Mouse (Mus musculus): ENCODE measurements around the gene Gm19668. TPM values are rescaled to one million over a fixed set of nuclear protein-coding genes. Genes with fewer than 3 reads are reported as not detected.
A peak's percentile ranks its signal among the peaks of the same experiment; 100 is the strongest.
"Not testable (repeated sequence)": the region's sequence is repeated elsewhere in the genome, so short reads cannot be mapped to it uniquely, and the experiment has no call there.

Gm19668 gene
- polyA plus RNA-seq, 1 experiment from 2014 or later, result not detected

- Histone ChIP-seq H3K27me3 (ENCODE audit: control insufficient read depth, insufficient read depth, low read depth, low read length) (no peaks in the 10 kb centered on the region), H3K36me3 (ENCODE audit: control insufficient read depth, insufficient read depth, low read length) (no peaks in the 10 kb centered on the region), H3K9me3 (ENCODE audit: control insufficient read depth, low read length) (no peaks in the 10 kb centered on the region), H3K4me2 (ENCODE audit: low read depth, low read length) (no peak overlapping the region), H3K9ac (ENCODE audit: low read length) (no peak overlapping the region), H3K27ac (ENCODE audit: low read length) (no peak overlapping the region), H3K4me1 (replicated peaks; ENCODE audit: control insufficient read depth, insufficient read depth, low read length) (no peaks in the 10 kb centered on the region), H3K4me3 (ENCODE audit: low read length) (no peak overlapping the region)
- 24% methylated on average over 5 of the region's 5 CpGs for WGBS
- ATAC-seq (ENCODE audit: low read depth), result no peak
Measured at GRCm38 (mm10) chr10:77815514-77815913, 16.6 kb upstream of the Gm19668 start.

- Histone ChIP-seq H3K27ac (ENCODE audit: low read length) (no peak within 1 kb of the TSS), H3K9ac (ENCODE audit: low read length) (no peak within 1 kb of the TSS), H3K4me1 (replicated peaks; ENCODE audit: control insufficient read depth, insufficient read depth, low read length) (no peaks in the 10 kb centered on the region), H3K9me3 (ENCODE audit: control insufficient read depth, low read length) (no peaks in the 10 kb centered on the region; the same call in 1 of the 2 replicates), H3K36me3 (ENCODE audit: control insufficient read depth, insufficient read depth, low read length) (no peaks in the 10 kb centered on the region), H3K4me3 (ENCODE audit: low read length) (no peak within 1 kb of the TSS), H3K4me2 (ENCODE audit: low read depth, low read length) (no peak within 1 kb of the TSS), H3K27me3 (ENCODE audit: control insufficient read depth, insufficient read depth, low read depth, low read length) (no peaks in the 10 kb centered on the region)
- 12% methylated on average over 4 of the region's 4 CpGs for WGBS
- no peak for ATAC-seq (ENCODE audit: low read depth)
Measured at GRCm38 (mm10) chr10:77814382-77814781, 15.4 kb upstream of the Gm19668 start, which contains the start of gene Gm2696. Gm2696 (plus strand) TSS chr10:77814682.

GRCm38 (mm10) chr10:77811743-77812142 is 12.8 kb upstream of the Gm19668 start, which contains the start of gene Gm9507:
Gm9507 (minus strand) TSS chr10:77811843.
- Histone ChIP-seq H3K36me3 (ENCODE audit: control insufficient read depth, insufficient read depth, low read length) (no peaks in the 10 kb centered on the region), H3K27me3 (ENCODE audit: control insufficient read depth, insufficient read depth, low read depth, low read length) (no peaks in the 10 kb centered on the region), H3K4me1 (replicated peaks; ENCODE audit: control insufficient read depth, insufficient read depth, low read length) (no peaks in the 10 kb centered on the region), H3K9me3 (ENCODE audit: control insufficient read depth, low read length) (no peaks in the 10 kb centered on the region; the same call in 1 of the 2 replicates), H3K4me2 (ENCODE audit: low read depth, low read length) (no peak within 1 kb of the TSS), H3K9ac (ENCODE audit: low read length) (no peak within 1 kb of the TSS), H3K4me3 (ENCODE audit: low read length) (no peak within 1 kb of the TSS), H3K27ac (ENCODE audit: low read length) (no peak within 1 kb of the TSS)
- no peak for ATAC-seq (ENCODE audit: low read depth)
- WGBS, result 34% methylated on average over 4 of the region's 5 CpGs

- H3K36me3 ChIP-seq (ENCODE audit: control insufficient read depth, insufficient read depth, low read length), result no peaks in the 10 kb centered on the region
- H3K4me1 ChIP-seq (replicated peaks; ENCODE audit: control insufficient read depth, insufficient read depth, low read length), result no peaks in the 10 kb centered on the region
- no peaks in the 10 kb centered on the region for H3K27me3 ChIP-seq (ENCODE audit: control insufficient read depth, insufficient read depth, low read depth, low read length)
- ATAC-seq (ENCODE audit: low read depth), result peak; percentile 59
- H3K9ac ChIP-seq (ENCODE audit: low read length), result no peak overlapping the region
- no peak overlapping the region for H3K4me2 ChIP-seq (ENCODE audit: low read depth, low read length)
- no peak overlapping the region for H3K4me3 ChIP-seq (ENCODE audit: low read length)
- no peak overlapping the region for H3K27ac ChIP-seq (ENCODE audit: low read length)
- 33% methylated on average over 3 of the region's 3 CpGs for WGBS
- H3K9me3 ChIP-seq (ENCODE audit: control insufficient read depth, low read length), result no peaks in the 10 kb centered on the region
Measured at GRCm38 (mm10) chr10:77804095-77804494, 5.2 kb upstream of the Gm19668 start.

GRCm38 (mm10) chr10:77798164-77798920 is 591 bp downstream of the Gm19668 start:
- WGBS, result 34% methylated on average over 3 of the region's 3 CpGs
- not testable (repeated sequence) for H3K4me3 ChIP-seq (ENCODE audit: low read length); H3K9me3 ChIP-seq (ENCODE audit: control insufficient read depth, low read length); H3K9ac ChIP-seq (ENCODE audit: low read length); H3K4me1 ChIP-seq (replicated peaks; ENCODE audit: control insufficient read depth, insufficient read depth, low read length); H3K27ac ChIP-seq (ENCODE audit: low read length); H3K4me2 ChIP-seq (ENCODE audit: low read depth, low read length); H3K36me3 ChIP-seq (ENCODE audit: control insufficient read depth, insufficient read depth, low read length); ATAC-seq (ENCODE audit: low read depth); H3K27me3 ChIP-seq (ENCODE audit: control insufficient read depth, insufficient read depth, low read depth, low read length)

GRCm38 (mm10) chr10:77797677-77798076 is 1.3 kb downstream of the Gm19668 start:
- ATAC-seq (ENCODE audit: low read depth), result no peak
- 8% methylated on average over 3 of the region's 3 CpGs for WGBS
- no peaks in the 10 kb centered on the region for H3K9me3 ChIP-seq (ENCODE audit: control insufficient read depth, low read length)
- no peaks in the 10 kb centered on the region for H3K36me3 ChIP-seq (ENCODE audit: control insufficient read depth, insufficient read depth, low read length)
- H3K4me3 ChIP-seq (ENCODE audit: low read length), result no peak overlapping the region
- H3K4me1 ChIP-seq (replicated peaks; ENCODE audit: control insufficient read depth, insufficient read depth, low read length), result no peaks in the 10 kb centered on the region
- no peak overlapping the region for H3K9ac ChIP-seq (ENCODE audit: low read length)
- H3K27ac ChIP-seq (ENCODE audit: low read length), result no peak overlapping the region
- H3K27me3 ChIP-seq (ENCODE audit: control insufficient read depth, insufficient read depth, low read depth, low read length), result no peaks in the 10 kb centered on the region
- H3K4me2 ChIP-seq (ENCODE audit: low read depth, low read length), result no peak overlapping the region

- Histone ChIP-seq H3K4me1 (replicated peaks; ENCODE audit: control insufficient read depth, insufficient read depth, low read length) (no peaks in the 10 kb centered on the region), H3K27me3 (ENCODE audit: control insufficient read depth, insufficient read depth, low read depth, low read length) (no peaks in the 10 kb centered on the region), H3K27ac (ENCODE audit: low read length) (no peak within 1 kb of the TSS), H3K4me3 (ENCODE audit: low read length) (no peak within 1 kb of the TSS), H3K9me3 (ENCODE audit: control insufficient read depth, low read length) (no peaks in the 10 kb centered on the region), H3K4me2 (ENCODE audit: low read depth, low read length) (no peak within 1 kb of the TSS), H3K36me3 (ENCODE audit: control insufficient read depth, insufficient read depth, low read length) (no peaks in the 10 kb centered on the region), H3K9ac (ENCODE audit: low read length) (no peak within 1 kb of the TSS)
- no peak for ATAC-seq (ENCODE audit: low read depth)
- 46% methylated on average over 2 of the region's 2 CpGs for WGBS
Measured at GRCm38 (mm10) chr10:77794976-77795375, 4.0 kb downstream of the Gm19668 start, which contains the start of gene Gm9639. Gm9639 (minus strand) TSS chr10:77795076.

- 66% methylated on average over 2 of the region's 2 CpGs for WGBS
- no peaks in the 10 kb centered on the region for H3K36me3 ChIP-seq (ENCODE audit: control insufficient read depth, insufficient read depth, low read length)
- no peaks in the 10 kb centered on the region for H3K4me1 ChIP-seq (replicated peaks; ENCODE audit: control insufficient read depth, insufficient read depth, low read length)
- no peak overlapping the region for H3K4me3 ChIP-seq (ENCODE audit: low read length)
- H3K27ac ChIP-seq (ENCODE audit: low read length), result no peak overlapping the region
- no peaks in the 10 kb centered on the region for H3K27me3 ChIP-seq (ENCODE audit: control insufficient read depth, insufficient read depth, low read depth, low read length)
- H3K4me2 ChIP-seq (ENCODE audit: low read depth, low read length), result no peak overlapping the region
- H3K9ac ChIP-seq (ENCODE audit: low read length), result no peak overlapping the region
- ATAC-seq (ENCODE audit: low read depth), result no peak
- no peaks in the 10 kb centered on the region for H3K9me3 ChIP-seq (ENCODE audit: control insufficient read depth, low read length)
Measured at GRCm38 (mm10) chr10:77788621-77789020, 10.3 kb downstream of the Gm19668 start.

- not testable (repeated sequence) for H3K4me3 ChIP-seq (ENCODE audit: low read length); H3K4me1 ChIP-seq (replicated peaks; ENCODE audit: control insufficient read depth, insufficient read depth, low read length); H3K27ac ChIP-seq (ENCODE audit: low read length); ATAC-seq (ENCODE audit: low read depth); H3K36me3 ChIP-seq (ENCODE audit: control insufficient read depth, insufficient read depth, low read length); H3K9ac ChIP-seq (ENCODE audit: low read length); H3K27me3 ChIP-seq (ENCODE audit: control insufficient read depth, insufficient read depth, low read depth, low read length); H3K9me3 ChIP-seq (ENCODE audit: control insufficient read depth, low read length); H3K4me2 ChIP-seq (ENCODE audit: low read depth, low read length)
- WGBS, result no CpG with 5 or more reads among the region's 1 CpGs
Measured at GRCm38 (mm10) chr10:77787876-77788275, 11.1 kb downstream of the Gm19668 start, which contains the start of gene Gm7137. Gm7137 (minus strand) TSS chr10:77788200.

Data from lung, embryonic 16.5 days (tissue).